Mouse (Mus musculus) lung, embryonic 14.5 days (tissue): ENCODE data around the gene Naa10. TPM values are rescaled to one million over a fixed set of nuclear protein-coding genes. Genes with fewer than 3 reads are reported as not detected.

Experiments
- ATAC-seq: fragments of 200-750 bp; cut with Nextera tagmentation; 2 replicates; pipeline ENCODE4 v1.8.0; 2017; ENCODE audit warnings: mild to moderate bottlenecking, moderate TSS enrichment, moderate library complexity; ENCODE audit not compliant: insufficient read depth
- DNase-seq: peaks from one replicate; pipeline ENCODE4 v3.0.0-alpha.2; 2015
- H3K27ac ChIP-seq: fragments of 300-500 bp; sonication (generic); 2 replicates; pipeline ENCODE4 v1.5.1; 2014; ENCODE audit warnings: low read depth, mild to moderate bottlenecking, moderate library complexity
- H3K27me3 ChIP-seq: fragments of 300-500 bp; sonication (generic); 2 replicates; pipeline ENCODE4 v1.6.1; 2014; ENCODE audit warnings: low read length, control low read depth; ENCODE audit not compliant: insufficient read depth
- H3K36me3 ChIP-seq: fragments of 300-500 bp; sonication (generic); 2 replicates; pipeline ENCODE4 v1.6.1; 2014; ENCODE audit warnings: control low read depth; ENCODE audit not compliant: insufficient read depth
- H3K4me1 ChIP-seq: fragments of 300-500 bp; sonication (generic); 2 replicates; pipeline ENCODE4 v1.6.1; 2014; ENCODE audit warnings: antibody characterized with exemption, control low read depth; ENCODE audit not compliant: insufficient read depth
- H3K4me2 ChIP-seq: fragments of 300-500 bp; sonication (generic); 2 replicates; pipeline ENCODE4 v1.6.1; 2014; ENCODE audit warnings: mild to moderate bottlenecking
- H3K4me3 ChIP-seq: fragments of 300-500 bp; sonication (generic); 2 replicates; pipeline ENCODE4 v1.5.1; 2014; ENCODE audit warnings: low read depth, low read length
- H3K9ac ChIP-seq: fragments of 300-500 bp; sonication (generic); 2 replicates; pipeline ENCODE4 v1.6.1; 2014
- H3K9me3 ChIP-seq: fragments of 300-500 bp; sonication (generic); 2 replicates; pipeline ENCODE4 v1.6.1; 2016; ENCODE audit warnings: low read depth, low read length, control low read depth
- CTCF ChIP-seq: IDR thresholded peaks from 2 replicates; pipeline ENCODE4 v1.5.1; 2016; ENCODE audit warnings: antibody characterized with exemption, low read depth
- WGBS: fragments of 180-500 bp; shearing (Covaris S2); extraction: QIAGEN DNeasy Blood & Tissue Kit; methylation state at CpG from one replicate; pipeline ENCODE4 v1.1.7; 2014; 5-methylcytosine and 5-hydroxymethylcytosine counted together
- polyA plus RNA-seq: library from polyadenylated mRNA; unstranded; fragments of >200 nt; fragmentation: Nextera tagmentation; extraction: Ambion mirVana; gene quantifications from 2 replicates; pipeline ENCODE4 v1.2.1, GENCODE M21; 2014

The Naa10 gene
- polyA plus RNA-seq, 1 experiment from 2014 or later = 146 TPM

GRCm38 (mm10) chrX:73892833-73893232 lies 28.9 kb downstream of the Naa10 start:
- DNase-seq (no peak), ATAC-seq (no peak)
- no peaks in the 10 kb centered on the region for H3K9me3 ChIP-seq
- no peak for TF ChIP-seq CTCF
- no peaks in the 10 kb centered on the region for H3K36me3 ChIP-seq
- no peak overlapping the region for H3K4me3 ChIP-seq
- H3K4me1 ChIP-seq = no peaks in the 10 kb centered on the region
- no peak overlapping the region for H3K27ac ChIP-seq
- no peaks in the 10 kb centered on the region for H3K27me3 ChIP-seq
- WGBS = 82% methylated on average over 14 of the region's 14 CpGs
- no peak overlapping the region for H3K9ac ChIP-seq
- no peak overlapping the region for H3K4me2 ChIP-seq

- no peak for TF ChIP-seq CTCF
These were observed 30.1 kb downstream of the Naa10 start, which contains the start of gene Avpr2 for GRCm38 (mm10) chrX:73891551-73892152. Gene Avpr2 (plus strand): TSS chrX:73892102.

GRCm38 (mm10) chrX:73881463-73881862 lies 40.3 kb downstream of the Naa10 start:
- H3K4me2 ChIP-seq = no peak overlapping the region
- H3K36me3 ChIP-seq = no peaks in the 10 kb centered on the region
- DNase-seq = no peak
- H3K9me3 ChIP-seq = no peaks in the 10 kb centered on the region
- H3K4me3 ChIP-seq = no peak overlapping the region
- no peak for ATAC-seq
- H3K27me3 ChIP-seq = peaks cover 13% of the 10 kb centered on the region
- 23% methylated on average over 6 of the region's 6 CpGs for WGBS
- H3K27ac ChIP-seq = no peak overlapping the region
- no peaks in the 10 kb centered on the region for H3K4me1 ChIP-seq
- TF ChIP-seq CTCF = no peak
- no peak overlapping the region for H3K9ac ChIP-seq

More at GRCm38 (mm10) chrX:73891551-73892152, 30.1 kb downstream of the Naa10 start, which contains the start of gene Avpr2:
- H3K4me1 ChIP-seq = no peaks in the 10 kb centered on the region
- H3K4me3 ChIP-seq = no peak within 1 kb of the TSS
- no peak for DNase-seq
- H3K27ac ChIP-seq = no peak within 1 kb of the TSS
- ATAC-seq = no peak
- H3K36me3 ChIP-seq = no peaks in the 10 kb centered on the region
- H3K27me3 ChIP-seq = no peaks in the 10 kb centered on the region
- 64% methylated on average over 6 of the region's 6 CpGs for WGBS
- no peak within 1 kb of the TSS for H3K9ac ChIP-seq
- H3K9me3 ChIP-seq = no peaks in the 10 kb centered on the region
- H3K4me2 ChIP-seq = no peak within 1 kb of the TSS

- no peak overlapping the region for H3K27ac ChIP-seq
- no peaks in the 10 kb centered on the region for H3K4me1 ChIP-seq
- no peaks in the 10 kb centered on the region for H3K36me3 ChIP-seq
- H3K4me3 ChIP-seq = peak overlapping the region; percentile 36
- H3K4me2 ChIP-seq = peak overlapping the region; percentile 66
- no peak overlapping the region for H3K9ac ChIP-seq
- WGBS = 13% methylated on average over 16 of the region's 16 CpGs
- ATAC-seq = peak; percentile 17; the same call in 1 of the 2 replicates
- no peak for DNase-seq
- H3K27me3 ChIP-seq = peaks cover 13% of the 10 kb centered on the region
- no peak for TF ChIP-seq CTCF
- H3K9me3 ChIP-seq = no peaks in the 10 kb centered on the region
These were observed 40.7 kb downstream of the Naa10 start for GRCm38 (mm10) chrX:73881036-73881427.

GRCm38 (mm10) chrX:73880194-73881035 lies 41.3 kb downstream of the Naa10 start:
- Histone ChIP-seq H3K9me3 (no peaks in the 10 kb centered on the region), H3K4me1 (no peaks in the 10 kb centered on the region), H3K4me3 (peak overlapping the region; percentile 36), H3K27ac (no peak overlapping the region), H3K36me3 (no peaks in the 10 kb centered on the region), H3K4me2 (peak overlapping the region; percentile 66), H3K9ac (no peak overlapping the region), H3K27me3 (peaks cover 13% of the 10 kb centered on the region)
- TF ChIP-seq CTCF = no peak
- ATAC-seq = peak; percentile 58
- WGBS = 12% methylated on average over 36 of the region's 48 CpGs
- peak; percentile 29 for DNase-seq

- Histone ChIP-seq H3K9me3 (no peaks in the 10 kb centered on the region), H3K36me3 (no peaks in the 10 kb centered on the region), H3K4me2 (no peak overlapping the region), H3K27ac (no peak overlapping the region), H3K4me3 (no peak overlapping the region), H3K27me3 (peaks cover 13% of the 10 kb centered on the region), H3K9ac (no peak overlapping the region), H3K4me1 (no peaks in the 10 kb centered on the region)
- DNase-seq (no peak), ATAC-seq (no peak)
- TF ChIP-seq CTCF = no peak
- WGBS = 75% methylated on average over 1 of the region's 1 CpGs
These were observed 44.7 kb downstream of the Naa10 start for GRCm38 (mm10) chrX:73877014-73877413.

- 59% methylated on average over 2 of the region's 2 CpGs for whole genome bisulfite sequencing
- TF ChIP-seq CTCF = no peak
- H3K27me3 ChIP-seq = peaks cover 13% of the 10 kb centered on the region
These were observed 45.9 kb downstream of the Naa10 start for GRCm38 (mm10) chrX:73875881-73876280.

More at GRCm38 (mm10) chrX:73875881-73876280, 45.9 kb downstream of the Naa10 start:
- no peaks in the 10 kb centered on the region for H3K9me3 ChIP-seq
- DNase-seq = no peak
- H3K4me1 ChIP-seq = no peaks in the 10 kb centered on the region
- H3K4me2 ChIP-seq = no peak overlapping the region
- H3K4me3 ChIP-seq = no peak overlapping the region
- H3K36me3 ChIP-seq = no peaks in the 10 kb centered on the region
- no peak overlapping the region for H3K9ac ChIP-seq
- no peak for ATAC-seq
- H3K27ac ChIP-seq = no peak overlapping the region
